Mouse (Mus musculus) ES-Bruce4 (cell line): ENCODE measurements at regions not wholly inside any gene's neighbourhood (a gene's known extent, or its start where the extent isn't known, plus 50 kb on each side); places are given as distances from the start of the nearest gene placed in this dataset.

Experiments
- H3K27ac ChIP-seq: 2 replicates; pipeline ENCODE4 v1.5.1; 2012; ENCODE audit warnings: low read length, inconsistent platforms; ENCODE audit not compliant: insufficient read depth
- H3K27me3 ChIP-seq: 2 replicates; pipeline ENCODE4 v1.6.1; 2012; ENCODE audit warnings: mild to moderate bottlenecking, low read length, inconsistent platforms; ENCODE audit not compliant: control insufficient read depth, poor library complexity, insufficient read depth, severe bottlenecking
- H3K36me3 ChIP-seq: 2 replicates; pipeline ENCODE4 v1.6.1; 2012; ENCODE audit warnings: inconsistent platforms, mild to moderate bottlenecking, low read length, moderate library complexity; ENCODE audit not compliant: control insufficient read depth, poor library complexity, insufficient read depth, severe bottlenecking
- H3K4me1 ChIP-seq: one replicate; pipeline ENCODE4 v1.8.1; 2011; ENCODE audit warnings: low read length; ENCODE audit not compliant: control insufficient read depth, insufficient read depth
- H3K4me3 ChIP-seq: 2 replicates; pipeline ENCODE4 v1.5.1; 2011; ENCODE audit warnings: low read depth, mild to moderate bottlenecking, low read length
- H3K9ac ChIP-seq: 2 replicates; pipeline ENCODE4 v1.6.1; 2012; ENCODE audit warnings: low read depth, mild to moderate bottlenecking, inconsistent platforms; ENCODE audit not compliant: poor library complexity, severe bottlenecking
- H3K9me3 ChIP-seq: replicated peaks from 2 replicates; pipeline ENCODE4 v1.6.1; 2012; ENCODE audit warnings: mild to moderate bottlenecking, low read length, inconsistent platforms; ENCODE audit not compliant: control insufficient read depth, poor library complexity, insufficient read depth, severe bottlenecking
- CTCF ChIP-seq: IDR thresholded peaks from one replicate; pipeline ENCODE4 v1.8.1; 2011; ENCODE audit warnings: low read depth, low read length
- EP300 ChIP-seq: IDR thresholded peaks from 2 replicates; pipeline ENCODE4 v1.6.1; 2011; ENCODE audit warnings: low read depth, low read length; ENCODE audit not compliant: insufficient read depth
- POLR2A ChIP-seq: IDR thresholded peaks from one replicate; pipeline ENCODE4 v1.8.1; 2011; ENCODE audit warnings: low read length; ENCODE audit not compliant: insufficient read depth

DNA sequence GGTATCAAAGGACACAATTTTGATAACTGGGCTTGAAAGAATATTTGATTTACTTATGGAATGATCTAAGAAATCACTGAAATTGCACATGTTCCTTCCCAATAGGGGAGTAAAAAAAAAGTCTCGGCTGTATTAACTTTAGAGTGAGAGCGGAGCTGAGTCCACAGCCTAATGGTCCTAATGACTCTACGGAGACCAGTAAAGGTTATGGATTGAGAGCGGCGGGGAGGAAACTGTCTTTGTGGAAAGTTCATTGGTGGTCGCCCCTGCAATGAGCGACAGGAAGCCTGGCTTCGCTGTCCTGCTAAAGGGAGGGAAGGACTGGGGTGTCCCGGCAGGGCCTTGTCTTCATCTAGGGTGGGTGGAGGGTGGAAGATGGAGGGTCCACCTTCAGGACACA is 84.5 kb upstream of the Foxb1 start:
- Histone ChIP-seq H3K4me1 (no peaks in the 10 kb centered on the region), H3K9me3 (peaks cover 3% of the 10 kb centered on the region), H3K9ac (no peak overlapping the region), H3K4me3 (no peak overlapping the region), H3K27ac (no peak overlapping the region), H3K27me3 (no peaks in the 10 kb centered on the region; the same call in none of the 2 replicates), H3K36me3 (no peaks in the 10 kb centered on the region)
- TF ChIP-seq EP300, result no peak
- no peak for TF ChIP-seq POLR2A
- no peak for TF ChIP-seq CTCF

DNA sequence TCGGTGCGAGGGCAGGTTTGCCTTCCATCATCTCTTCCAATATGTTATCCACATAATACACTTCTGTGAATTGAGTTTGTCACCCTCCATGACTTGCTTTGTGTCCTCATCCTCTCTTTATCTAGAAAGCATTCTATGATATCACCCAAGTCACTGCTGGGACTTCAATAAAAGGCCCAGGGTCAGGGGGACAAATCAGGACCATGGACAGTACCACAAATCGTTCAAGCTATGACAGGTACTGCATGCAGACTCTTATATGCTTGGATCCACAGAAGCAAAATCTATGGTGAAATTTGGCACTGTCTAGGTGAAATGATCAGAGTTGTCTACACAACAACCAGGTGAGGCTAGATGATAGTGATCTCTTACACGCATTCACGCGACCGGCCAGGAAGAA is 95.9 kb upstream of the Foxb1 start:
- Histone ChIP-seq H3K27ac (no peak overlapping the region), H3K9ac (no peak overlapping the region), H3K36me3 (no peaks in the 10 kb centered on the region), H3K4me1 (no peaks in the 10 kb centered on the region), H3K27me3 (no peaks in the 10 kb centered on the region), H3K4me3 (no peak overlapping the region), H3K9me3 (no peaks in the 10 kb centered on the region)
- TF ChIP-seq EP300, result no peak
- no peak for TF ChIP-seq POLR2A
- TF ChIP-seq CTCF, result no peak

DNA sequence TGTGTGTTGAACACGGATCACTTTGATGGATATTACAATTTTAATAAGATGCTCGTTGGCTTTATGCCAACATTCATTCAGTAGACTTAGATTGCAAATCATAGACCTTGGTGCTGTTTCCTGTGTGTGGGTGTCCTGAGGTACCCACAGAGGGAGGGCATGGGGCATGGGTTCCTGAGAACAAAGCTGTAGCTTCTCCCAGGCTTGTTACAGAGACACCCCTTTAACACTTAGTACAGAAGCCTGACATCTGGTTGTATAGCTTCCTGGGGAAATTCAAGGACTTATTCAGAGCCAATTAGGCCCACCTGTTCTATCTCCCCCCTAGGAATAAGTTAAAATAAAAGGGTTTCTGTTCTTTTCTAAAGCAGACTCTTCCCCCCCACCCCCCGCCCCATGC is 97.9 kb upstream of the Foxb1 start:
- no peaks in the 10 kb centered on the region for H3K27me3 ChIP-seq
- H3K27ac ChIP-seq, result no peak overlapping the region
- H3K9me3 ChIP-seq, result no peaks in the 10 kb centered on the region
- H3K4me3 ChIP-seq, result no peak overlapping the region
- H3K36me3 ChIP-seq, result no peaks in the 10 kb centered on the region
- TF ChIP-seq CTCF (no peak), POLR2A (no peak), EP300 (no peak)
- H3K9ac ChIP-seq, result no peak overlapping the region
- H3K4me1 ChIP-seq, result no peaks in the 10 kb centered on the region

DNA sequence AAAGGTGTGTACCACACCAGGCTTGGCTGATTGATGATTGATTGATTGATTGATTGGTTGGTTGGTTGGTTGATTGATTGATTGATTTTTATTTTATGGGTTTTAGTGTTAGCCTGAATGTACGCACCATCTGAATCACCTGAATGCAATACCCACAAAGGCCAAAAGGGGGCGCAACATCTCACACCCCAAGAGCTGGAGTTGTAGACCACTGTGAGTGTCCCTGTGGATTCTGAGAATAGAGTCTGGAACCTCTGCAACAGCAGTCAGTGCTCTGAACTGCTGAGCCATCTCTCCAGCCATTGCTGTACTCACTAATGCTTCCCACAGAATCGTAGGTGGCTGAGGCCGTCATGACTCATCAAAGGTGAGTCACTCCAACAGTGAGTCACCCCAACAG is 109.4 kb upstream of the Foxb1 start:
- TF ChIP-seq CTCF, result peak; percentile 32
- no peak for TF ChIP-seq EP300

DNA sequence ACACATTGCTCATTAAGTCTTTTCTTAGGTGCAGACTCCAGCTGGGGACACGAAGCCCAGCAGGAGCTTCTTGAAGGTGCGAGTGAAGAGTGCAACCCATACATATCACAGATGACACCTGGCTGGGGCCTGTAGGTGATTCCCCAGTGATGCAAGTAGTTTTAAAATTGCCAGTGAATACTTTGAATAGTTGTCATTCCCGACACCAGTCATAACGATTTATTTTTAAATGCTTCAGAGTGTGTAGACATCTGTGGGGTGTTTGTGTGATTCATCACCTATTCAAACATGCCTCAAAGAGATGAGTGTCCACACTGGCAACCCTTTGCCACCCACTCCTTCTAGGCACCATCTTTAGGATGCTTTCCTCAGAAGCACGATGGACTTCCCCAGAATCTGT is 102.9 kb upstream of the Bnip2 start:
- Histone ChIP-seq H3K4me1 (no peaks in the 10 kb centered on the region), H3K9me3 (no peaks in the 10 kb centered on the region), H3K4me3 (no peak overlapping the region), H3K27me3 (peaks cover 1% of the 10 kb centered on the region; the same call in 1 of the 2 replicates), H3K27ac (no peak overlapping the region), H3K36me3 (no peaks in the 10 kb centered on the region), H3K9ac (no peak overlapping the region)
- no peak for TF ChIP-seq POLR2A
- TF ChIP-seq CTCF, result no peak
- no peak for TF ChIP-seq EP300

More for the DNA sequence above, 109.4 kb upstream of the Foxb1 start:
- no peaks in the 10 kb centered on the region for H3K4me1 ChIP-seq
- H3K27ac ChIP-seq, result no peak overlapping the region
- H3K9ac ChIP-seq, result no peak overlapping the region
- H3K27me3 ChIP-seq, result no peaks in the 10 kb centered on the region
- no peaks in the 10 kb centered on the region for H3K9me3 ChIP-seq
- no peak overlapping the region for H3K4me3 ChIP-seq
- H3K36me3 ChIP-seq, result no peaks in the 10 kb centered on the region

DNA sequence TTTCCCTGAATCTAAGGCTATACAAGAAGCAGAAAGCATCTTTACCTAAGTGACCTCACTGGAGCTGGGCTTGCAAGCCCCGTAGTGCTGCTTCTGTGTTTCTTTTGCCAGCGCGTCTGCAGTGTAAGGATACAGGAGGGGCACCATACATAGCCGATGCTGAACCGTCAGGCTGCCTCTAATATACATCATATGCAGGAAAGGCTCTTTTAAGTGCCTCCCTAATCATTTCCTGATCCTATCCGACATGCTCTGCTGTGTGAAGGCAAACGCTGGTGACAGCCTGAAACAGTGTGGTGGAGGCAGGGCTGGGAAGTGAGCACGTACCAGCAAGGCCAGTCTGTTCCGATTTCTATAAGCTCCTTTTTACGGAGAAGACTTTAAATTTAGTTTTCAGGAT is 91.2 kb upstream of the Bnip2 start:
- H3K27ac ChIP-seq, result no peak overlapping the region
- no peaks in the 10 kb centered on the region for H3K9me3 ChIP-seq
- H3K4me3 ChIP-seq, result no peak overlapping the region
- H3K27me3 ChIP-seq, result no peaks in the 10 kb centered on the region
- H3K36me3 ChIP-seq, result no peaks in the 10 kb centered on the region
- no peak overlapping the region for H3K9ac ChIP-seq
- no peaks in the 10 kb centered on the region for H3K4me1 ChIP-seq
- TF ChIP-seq CTCF (no peak), EP300 (no peak), POLR2A (no peak)
